Mouse (Mus musculus) midbrain, embryonic 16.5 days (tissue): ENCODE results near the gene Htr5a. TPM values are rescaled to one million over a fixed set of nuclear protein-coding genes. Genes with fewer than 3 reads are reported as not detected.

Source experiments
- ATAC-seq: fragments of 200-750 bp; cut with Nextera tagmentation; 2 replicates; pipeline ENCODE4 v1.8.0; 2017; ENCODE audit warnings: moderate TSS enrichment
- H3K27ac ChIP-seq: fragments of 300-500 bp; sonication (generic); 2 replicates; pipeline ENCODE4 v1.5.1; 2014; ENCODE audit warnings: mild to moderate bottlenecking, low read length, mixed read lengths
- H3K27me3 ChIP-seq: fragments of 300-500 bp; sonication (generic); 2 replicates; pipeline ENCODE4 v1.6.1; 2014; ENCODE audit warnings: low read depth, low read length, mixed read lengths; ENCODE audit not compliant: control insufficient read depth, insufficient read depth
- H3K36me3 ChIP-seq: fragments of 300-500 bp; sonication (generic); 2 replicates; pipeline ENCODE4 v1.6.1; 2014; ENCODE audit warnings: mild to moderate bottlenecking, low read length, moderate library complexity, mixed read lengths; ENCODE audit not compliant: control insufficient read depth, insufficient read depth
- H3K4me1 ChIP-seq: fragments of 300-500 bp; sonication (generic); 2 replicates; pipeline ENCODE4 v1.6.1; 2014; ENCODE audit warnings: mild to moderate bottlenecking, low read length, mixed read lengths; ENCODE audit not compliant: control insufficient read depth, insufficient read depth
- H3K4me2 ChIP-seq: fragments of 300-500 bp; sonication (generic); 2 replicates; pipeline ENCODE4 v1.6.1; 2014; ENCODE audit warnings: mild to moderate bottlenecking, low read length, mixed read lengths
- H3K4me3 ChIP-seq: fragments of 300-500 bp; sonication (generic); 2 replicates; pipeline ENCODE4 v1.5.1; 2014; ENCODE audit warnings: low read depth, mild to moderate bottlenecking, low read length, moderate library complexity, mixed read lengths
- H3K9ac ChIP-seq: fragments of 300-500 bp; sonication (generic); 2 replicates; pipeline ENCODE4 v1.6.1; 2014; ENCODE audit warnings: low read depth, low read length, mixed read lengths
- H3K9me3 ChIP-seq: fragments of 300-500 bp; sonication (generic); replicated peaks from 2 replicates; pipeline ENCODE4 v1.6.1; 2014; ENCODE audit warnings: mild to moderate bottlenecking, low read length, mixed read lengths; ENCODE audit not compliant: control insufficient read depth, poor library complexity, severe bottlenecking
- WGBS: fragments of 180-500 bp; shearing (Covaris S2); extraction: QIAGEN DNeasy Blood & Tissue Kit; methylation state at CpG from one replicate; pipeline ENCODE4 v1.1.7; 2014; 5-methylcytosine and 5-hydroxymethylcytosine counted together
- polyA plus RNA-seq: library from polyadenylated mRNA; unstranded; fragments of >200 nt; fragmentation: Nextera tagmentation; extraction: Ambion mirVana; gene quantifications from 2 replicates; pipeline ENCODE4 v1.2.1, GENCODE M21; 2015

The Htr5a gene
- 2.0 and 2.4 TPM in 2 replicates for polyA plus RNA-seq

DNA sequence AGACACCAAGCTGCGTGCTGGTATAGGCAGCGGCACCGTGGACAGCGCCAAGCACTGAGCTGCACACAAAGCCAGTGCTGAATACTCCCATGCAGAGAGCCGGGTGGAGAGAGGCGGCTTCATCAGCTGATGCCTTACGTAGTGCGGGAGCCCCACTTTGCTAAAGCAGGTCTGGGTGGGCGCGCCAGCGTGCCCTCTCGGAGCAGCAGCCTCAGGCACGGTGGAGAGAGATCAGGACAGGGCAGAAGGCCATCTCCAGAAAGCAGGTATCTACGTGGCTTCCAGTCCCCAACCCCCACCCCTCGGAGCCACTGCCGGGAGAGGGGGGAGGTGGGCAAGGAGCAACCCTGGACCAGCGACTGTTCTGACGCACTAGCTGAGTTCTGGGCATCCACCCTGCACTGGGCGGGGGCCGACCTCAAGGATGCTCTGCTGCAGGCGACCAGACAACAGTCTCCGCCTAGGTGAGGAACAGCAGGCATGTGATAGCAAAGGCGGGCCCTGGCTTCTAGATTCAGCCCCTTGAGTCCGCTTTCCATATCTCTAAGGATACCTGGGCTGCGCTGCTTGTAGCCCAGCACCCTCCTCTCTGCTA lies at the start of gene Htr5a:
TSS of gene Htr5a (plus strand) at position 449 of the 595 bp plus-strand sequence.
- no peaks in the 10 kb centered on the region for H3K27me3 ChIP-seq
- WGBS: 3% methylated on average over 25 of the region's 25 CpGs
- peaks cover 12% of the 10 kb centered on the region for H3K4me1 ChIP-seq
- no peaks in the 10 kb centered on the region for H3K36me3 ChIP-seq
- peak within 1 kb of the TSS; percentile 34; the same call in 1 of the 2 replicates for H3K27ac ChIP-seq
- no peaks in the 10 kb centered on the region for H3K9me3 ChIP-seq
- ATAC-seq: peak; percentile 94
- peak within 1 kb of the TSS; percentile 57 for H3K4me3 ChIP-seq
- peak within 1 kb of the TSS; percentile 91 for H3K4me2 ChIP-seq
- peak within 1 kb of the TSS; percentile 72 for H3K9ac ChIP-seq

DNA sequence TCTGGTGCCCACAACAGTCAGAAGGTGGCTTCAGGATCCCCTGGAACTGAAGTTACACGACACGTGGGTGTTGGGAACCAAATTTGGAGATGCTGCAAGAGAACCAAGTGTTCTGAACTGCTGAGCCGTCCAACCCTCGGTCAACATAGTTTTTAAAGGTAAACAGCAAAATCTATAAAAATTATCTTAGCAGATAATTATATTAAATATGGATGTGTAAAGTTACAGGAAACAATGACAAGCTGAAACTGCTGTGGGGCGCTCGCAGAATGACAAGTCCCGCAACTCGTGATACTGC lies 49.8 kb upstream of the Htr5a start:
- Histone ChIP-seq H3K9me3 (no peaks in the 10 kb centered on the region), H3K4me2 (peak overlapping the region; percentile 76), H3K9ac (peak overlapping the region; percentile 75), H3K27me3 (no peaks in the 10 kb centered on the region), H3K36me3 (peaks cover 9% of the 10 kb centered on the region), H3K4me3 (peak overlapping the region; percentile 78), H3K4me1 (peaks cover 24% of the 10 kb centered on the region), H3K27ac (peak overlapping the region; percentile 99)
- WGBS: 16% methylated on average over 8 of the region's 8 CpGs
- no peak for ATAC-seq

DNA sequence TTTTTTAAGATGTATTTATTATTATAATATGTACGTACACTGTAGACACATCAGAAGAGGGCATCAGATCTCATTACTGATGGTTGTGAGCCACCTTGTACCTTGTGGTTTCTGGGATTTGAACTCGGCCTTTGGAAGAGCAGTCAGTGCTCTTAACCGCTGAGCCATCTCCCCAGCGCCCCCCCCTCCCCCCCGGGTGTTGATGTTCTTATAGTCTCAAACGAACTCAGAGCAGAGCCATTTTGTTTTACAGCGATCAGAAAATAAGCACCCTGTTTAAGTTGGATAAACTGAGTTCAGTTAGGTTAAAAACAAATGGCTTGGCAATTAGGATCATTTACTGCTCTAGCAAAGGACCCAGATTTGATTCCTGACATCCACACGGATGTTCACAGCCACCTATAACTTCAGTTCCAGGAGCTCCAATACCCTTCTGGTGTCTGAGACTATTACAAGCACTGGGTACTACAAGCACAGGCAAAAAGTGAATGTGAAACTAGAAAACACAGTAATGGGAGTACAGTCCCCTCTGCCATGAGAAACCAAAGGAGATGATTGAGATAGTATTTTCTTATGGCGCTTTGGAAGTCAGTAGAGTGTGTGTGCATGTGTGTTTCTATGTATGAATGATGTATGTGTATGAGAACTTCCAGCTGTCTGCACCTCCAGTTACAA lies 49.3 kb upstream of the Htr5a start:
- Histone ChIP-seq H3K9ac (no peak overlapping the region; the same call in 1 of the 2 replicates), H3K9me3 (no peaks in the 10 kb centered on the region), H3K27me3 (no peaks in the 10 kb centered on the region), H3K36me3 (peaks cover 4% of the 10 kb centered on the region; the same call in 1 of the 2 replicates), H3K4me2 (peak overlapping the region; percentile 76), H3K4me3 (peak overlapping the region; percentile 78), H3K27ac (no peak overlapping the region), H3K4me1 (peaks cover 24% of the 10 kb centered on the region)
- no peak for ATAC-seq
- 48% methylated on average over 9 of the region's 9 CpGs for WGBS

DNA sequence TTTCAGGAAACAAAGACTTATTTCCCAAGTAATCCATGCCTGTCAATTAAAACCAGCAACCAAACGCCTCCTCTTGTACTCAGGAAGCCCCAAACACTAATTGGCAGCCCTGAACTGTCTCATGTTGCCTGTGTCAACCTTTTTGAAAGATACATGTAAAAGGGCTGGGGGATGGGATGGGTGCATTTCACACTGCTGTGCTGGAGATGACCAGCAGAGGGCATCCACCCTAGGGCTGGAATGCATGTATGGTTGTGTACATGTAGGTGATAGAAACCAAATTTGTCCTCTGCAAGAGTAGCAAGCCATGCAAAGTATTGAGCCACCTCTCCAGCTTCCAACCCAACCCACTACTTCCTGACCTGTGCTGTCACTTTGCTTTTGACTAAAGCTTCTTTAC lies 48.0 kb upstream of the Htr5a start:
- 17% methylated on average over 1 of the region's 1 CpGs for WGBS
- no peak overlapping the region for H3K27ac ChIP-seq
- no peak for ATAC-seq

DNA sequence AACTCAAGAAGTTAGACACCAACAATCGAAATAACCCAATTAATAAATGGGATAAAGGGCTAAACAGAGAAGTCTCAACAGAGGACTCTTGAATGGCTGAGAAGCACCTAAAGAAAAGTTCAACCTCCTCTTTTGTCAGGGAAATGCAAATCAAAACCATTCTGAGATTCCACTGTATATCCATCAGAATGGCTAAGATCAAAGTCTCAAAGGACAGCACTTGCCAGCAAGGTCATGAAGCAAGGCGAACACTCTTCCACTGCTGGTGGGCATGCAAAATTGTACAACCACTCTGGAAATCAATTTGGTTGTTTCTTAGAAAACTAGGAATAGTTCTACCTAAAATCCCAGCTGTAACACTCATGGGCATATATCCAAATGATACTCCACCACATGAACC lies 27.7 kb upstream of the Htr5a start:
- Histone ChIP-seq H3K9me3 (peaks cover 3% of the 10 kb centered on the region; the same call in 1 of the 2 replicates), H3K27ac (no peak overlapping the region), H3K9ac (no peak overlapping the region), H3K4me2 (no peak overlapping the region), H3K27me3 (no peaks in the 10 kb centered on the region), H3K4me3 (no peak overlapping the region), H3K4me1 (no peaks in the 10 kb centered on the region), H3K36me3 (no peaks in the 10 kb centered on the region)
- ATAC-seq: no peak
- WGBS: 67% methylated on average over 2 of the region's 2 CpGs

More for the DNA sequence above, 48.0 kb upstream of the Htr5a start:
- Histone ChIP-seq H3K9ac (no peak overlapping the region), H3K27me3 (no peaks in the 10 kb centered on the region), H3K4me3 (no peak overlapping the region), H3K4me2 (no peak overlapping the region), H3K9me3 (no peaks in the 10 kb centered on the region), H3K4me1 (peaks cover 24% of the 10 kb centered on the region), H3K36me3 (no peaks in the 10 kb centered on the region)

DNA sequence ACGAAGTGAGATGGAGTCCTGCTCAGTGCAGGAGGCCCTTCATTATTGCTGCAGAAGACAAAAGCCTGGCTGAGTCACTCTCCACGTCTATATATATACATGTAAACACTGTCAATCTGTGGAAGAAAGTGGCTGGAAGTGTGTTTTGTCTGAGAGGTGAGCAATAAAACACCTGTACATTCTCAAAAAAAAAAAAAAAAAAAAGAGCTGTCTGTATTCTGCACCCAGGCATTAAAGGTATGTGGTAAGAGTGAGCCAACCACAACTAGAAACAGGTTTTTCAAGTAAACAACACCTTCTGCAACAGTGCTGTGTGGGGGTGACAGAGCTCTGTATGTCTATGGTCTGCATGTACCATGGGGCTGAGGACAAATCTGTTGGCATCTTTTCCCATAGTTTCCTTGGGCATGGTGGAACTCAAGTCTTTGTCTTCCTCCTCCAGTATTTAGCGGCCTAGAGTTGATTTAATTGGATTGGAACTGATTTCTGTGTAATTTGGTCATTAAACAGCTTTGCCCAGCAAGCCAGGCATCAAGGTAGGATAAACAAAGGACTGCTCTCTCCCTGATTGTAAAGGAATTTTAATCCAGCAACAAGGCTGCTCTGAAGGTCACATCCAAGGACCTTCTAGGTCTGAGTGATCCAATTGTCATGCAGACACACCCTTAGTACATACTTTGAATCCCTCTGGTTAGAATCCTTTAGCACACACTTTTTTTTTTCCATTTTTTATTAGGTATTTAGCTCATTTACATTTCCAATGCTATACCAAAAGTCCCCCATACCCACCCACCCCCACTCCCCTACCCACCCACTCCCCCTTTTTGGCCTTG lies 22.9 kb upstream of the Htr5a start:
- no peak overlapping the region for H3K4me2 ChIP-seq
- H3K9me3 ChIP-seq: no peaks in the 10 kb centered on the region
- no peak for ATAC-seq
- no peak overlapping the region for H3K27ac ChIP-seq
- WGBS: 63% methylated on average over 3 of the region's 3 CpGs
- no peaks in the 10 kb centered on the region for H3K27me3 ChIP-seq
- H3K36me3 ChIP-seq: no peaks in the 10 kb centered on the region
- no peaks in the 10 kb centered on the region for H3K4me1 ChIP-seq
- no peak overlapping the region for H3K9ac ChIP-seq
- H3K4me3 ChIP-seq: no peak overlapping the region

DNA sequence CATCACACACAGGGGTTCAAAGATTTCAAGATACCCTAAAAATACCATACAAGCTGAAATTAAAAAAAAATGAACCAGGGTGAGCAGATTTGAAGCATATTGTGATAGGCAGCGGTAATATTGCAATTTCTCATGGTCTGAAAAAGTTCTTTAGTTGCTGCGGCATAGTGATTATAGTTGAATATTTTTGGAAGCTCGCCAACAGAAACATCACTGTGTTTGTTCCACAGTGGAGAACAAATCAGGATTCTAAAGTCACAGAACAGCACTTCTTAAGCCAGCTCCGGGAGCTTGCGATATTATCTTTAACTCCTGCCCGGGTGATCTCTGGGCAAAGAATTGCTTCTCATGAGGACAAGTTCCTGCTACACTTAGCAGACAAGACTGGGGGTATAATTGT lies 20.8 kb upstream of the Htr5a start:
- Histone ChIP-seq H3K27me3 (no peaks in the 10 kb centered on the region), H3K4me2 (no peak overlapping the region), H3K4me3 (no peak overlapping the region), H3K4me1 (no peaks in the 10 kb centered on the region), H3K9me3 (no peaks in the 10 kb centered on the region), H3K27ac (no peak overlapping the region), H3K9ac (no peak overlapping the region), H3K36me3 (no peaks in the 10 kb centered on the region)
- 73% methylated on average over 6 of the region's 6 CpGs for WGBS
- no peak for ATAC-seq

DNA sequence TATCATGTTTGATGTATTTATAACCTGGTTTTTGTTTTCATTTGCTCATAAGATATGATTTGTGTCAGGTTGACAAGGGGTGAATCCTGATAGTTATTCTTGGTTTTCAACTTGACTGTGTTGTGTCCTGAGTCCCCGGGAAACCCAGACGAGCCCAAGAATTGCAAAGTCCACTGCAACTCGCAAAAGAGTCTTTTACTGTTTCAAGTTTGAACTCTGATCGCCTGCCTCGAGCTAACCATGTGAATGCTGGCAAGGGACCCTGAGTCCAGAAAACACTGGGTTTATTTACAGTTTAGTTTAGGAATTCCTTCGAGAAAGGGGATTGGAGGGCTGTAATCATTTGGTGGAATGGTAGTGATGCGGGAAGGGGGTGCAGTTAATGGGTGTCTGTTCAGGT lies 14.0 kb upstream of the Htr5a start:
- no peaks in the 10 kb centered on the region for H3K36me3 ChIP-seq
- H3K9me3 ChIP-seq: no peaks in the 10 kb centered on the region
- H3K4me1 ChIP-seq: no peaks in the 10 kb centered on the region
- no peak overlapping the region for H3K4me2 ChIP-seq
- no peak overlapping the region for H3K27ac ChIP-seq
- ATAC-seq: no peak
- no peaks in the 10 kb centered on the region for H3K27me3 ChIP-seq
- no peak overlapping the region for H3K9ac ChIP-seq
- no peak overlapping the region for H3K4me3 ChIP-seq
- WGBS: 88% methylated on average over 7 of the region's 7 CpGs

DNA sequence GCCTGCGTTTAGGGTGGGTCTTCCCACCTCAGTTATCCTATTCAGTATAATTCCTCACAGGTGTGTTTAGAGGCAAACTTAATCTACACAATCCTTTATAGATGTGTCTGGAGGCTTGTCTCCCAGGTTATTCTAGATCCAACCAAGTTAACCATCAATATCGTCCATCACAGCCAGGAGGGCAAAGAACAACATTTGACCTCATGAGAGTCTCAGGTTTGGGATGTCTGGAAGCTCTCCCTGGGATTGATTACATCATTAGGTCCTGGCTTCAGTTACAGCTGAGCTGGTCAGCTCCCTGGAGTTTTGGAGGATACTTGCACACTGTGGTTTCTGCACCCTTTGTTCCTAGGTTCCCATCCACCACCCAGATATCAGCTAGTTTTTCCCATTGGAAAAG lies 6.9 kb upstream of the Htr5a start:
- ATAC-seq: no peak
- Histone ChIP-seq H3K9ac (no peak overlapping the region), H3K27ac (no peak overlapping the region), H3K4me1 (no peaks in the 10 kb centered on the region), H3K36me3 (no peaks in the 10 kb centered on the region), H3K4me2 (no peak overlapping the region), H3K27me3 (no peaks in the 10 kb centered on the region), H3K9me3 (no peaks in the 10 kb centered on the region), H3K4me3 (no peak overlapping the region)
- WGBS: 84% methylated on average over 2 of the region's 2 CpGs
